Mouse (Mus musculus): Measurements from ENCODE around the gene Camk2d.

GRCm38 (mm10) chr3:126598881-126599280 is 2.8 kb downstream of the Camk2d start:
- TF ChIP-seq MAFK (IDR thresholded peaks at IDR 0.05; ENCODE audit: insufficient read depth, low read depth, low read length) (no peak), CHD2 (IDR thresholded peaks at IDR 0.05; ENCODE audit: low read depth, low read length) (no peak), ZNF384 (IDR thresholded peaks at IDR 0.05; ENCODE audit: low read depth, low read length) (no peak)
